Mouse (Mus musculus) kidney, adult 18-20 months (tissue): Measurements from ENCODE around the gene Asic1.

Source experiments
- DNase-seq: peaks from one replicate; pipeline ENCODE4 v3.0.0; 2021

Gene Asic1

DNA sequence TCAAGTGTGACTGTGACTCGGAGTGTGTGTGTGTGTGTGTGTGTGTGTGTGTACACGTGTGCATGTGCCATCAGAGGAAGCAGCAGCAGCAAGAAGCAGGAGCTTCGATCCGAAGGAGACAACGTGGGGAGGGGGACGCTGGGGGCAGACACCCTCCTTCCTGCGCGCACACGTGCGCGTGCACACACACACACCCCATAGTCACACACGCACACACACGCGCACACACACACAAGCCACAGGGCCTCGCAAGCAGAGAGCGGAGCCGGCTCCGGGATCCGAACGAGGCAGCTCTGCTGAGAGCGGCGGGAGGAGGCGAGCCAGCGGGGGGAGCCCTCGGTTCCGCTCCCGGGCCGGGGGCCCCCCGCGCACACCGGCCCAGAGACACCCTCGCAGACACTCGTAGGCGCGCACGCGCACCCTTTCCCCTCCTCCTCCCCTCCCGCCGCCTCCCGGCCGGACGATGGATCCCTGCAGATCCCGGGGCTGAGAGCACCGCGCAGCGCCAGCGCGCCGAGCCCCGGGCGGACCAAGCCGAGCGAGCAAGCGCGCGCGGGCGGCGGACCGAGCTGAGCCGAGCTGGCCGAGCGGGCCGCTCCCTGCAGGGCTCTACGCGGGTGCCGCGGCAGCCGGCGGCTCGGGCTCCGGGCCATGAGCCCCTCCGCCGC lies at the start of gene Asic1:
Gene Asic1 (plus strand): TSS at position 215 of the 668 bp plus-strand sequence.
- peak; percentile 66 for DNase-seq

DNA sequence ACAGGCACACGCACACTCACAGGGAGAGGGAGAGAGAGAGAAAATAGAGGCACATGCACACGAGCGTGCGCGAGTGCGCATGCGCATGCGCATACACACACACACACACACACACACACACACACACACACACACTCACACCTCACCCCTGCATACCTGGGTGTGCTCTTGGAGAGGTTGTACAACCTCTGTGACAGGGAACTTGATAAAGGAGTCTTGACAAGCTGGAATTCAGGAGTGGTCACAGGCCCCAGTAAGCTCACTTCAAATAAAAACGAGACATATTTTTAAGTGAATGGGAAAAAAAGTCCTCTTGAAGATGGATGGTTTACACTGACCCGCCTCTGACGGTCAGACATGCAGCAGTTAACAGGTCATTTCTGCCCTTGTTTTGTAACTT lies 48.1 kb upstream of the Asic1 start:
- no peak for DNase-seq

DNA sequence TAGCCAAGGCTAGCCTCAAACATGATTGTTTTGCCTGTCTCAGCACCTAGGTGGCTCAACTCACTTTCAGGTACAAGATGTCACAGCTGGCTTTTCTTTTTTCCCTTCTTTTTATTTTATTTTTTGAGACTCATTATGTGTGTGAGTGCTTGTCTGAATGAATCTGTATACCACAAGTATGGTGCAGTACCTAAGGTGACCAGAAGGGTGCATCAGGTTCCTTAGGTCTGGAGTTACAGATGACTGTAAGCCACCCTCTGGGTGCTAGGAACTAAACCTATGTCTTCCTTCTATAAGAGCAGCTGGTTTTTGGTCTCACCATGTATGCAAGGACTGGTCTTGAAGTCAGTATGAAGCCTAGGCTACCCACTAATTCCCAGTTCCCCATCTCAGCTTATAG lies 38.5 kb upstream of the Asic1 start:
- no peak for DNase-seq

DNA sequence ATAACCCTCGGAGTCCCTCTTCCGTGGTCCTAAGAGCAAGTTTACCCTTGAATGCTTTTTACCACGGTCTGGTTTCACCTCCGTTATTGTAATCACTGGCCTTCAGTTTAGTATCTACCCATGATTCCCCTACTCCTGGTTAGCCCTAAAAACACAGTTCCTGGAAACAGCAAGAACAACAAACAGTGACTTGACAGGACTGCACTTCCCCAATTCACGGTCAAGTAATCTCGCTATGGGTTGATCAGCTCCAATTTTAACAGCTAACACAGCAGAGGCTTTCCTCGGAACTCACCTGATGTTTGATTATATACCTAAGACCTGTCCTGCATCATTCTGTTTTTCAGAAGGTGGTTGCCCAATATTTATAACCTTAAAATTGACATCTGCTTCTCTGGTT lies 35.5 kb upstream of the Asic1 start:
- DNase-seq: no peak

DNA sequence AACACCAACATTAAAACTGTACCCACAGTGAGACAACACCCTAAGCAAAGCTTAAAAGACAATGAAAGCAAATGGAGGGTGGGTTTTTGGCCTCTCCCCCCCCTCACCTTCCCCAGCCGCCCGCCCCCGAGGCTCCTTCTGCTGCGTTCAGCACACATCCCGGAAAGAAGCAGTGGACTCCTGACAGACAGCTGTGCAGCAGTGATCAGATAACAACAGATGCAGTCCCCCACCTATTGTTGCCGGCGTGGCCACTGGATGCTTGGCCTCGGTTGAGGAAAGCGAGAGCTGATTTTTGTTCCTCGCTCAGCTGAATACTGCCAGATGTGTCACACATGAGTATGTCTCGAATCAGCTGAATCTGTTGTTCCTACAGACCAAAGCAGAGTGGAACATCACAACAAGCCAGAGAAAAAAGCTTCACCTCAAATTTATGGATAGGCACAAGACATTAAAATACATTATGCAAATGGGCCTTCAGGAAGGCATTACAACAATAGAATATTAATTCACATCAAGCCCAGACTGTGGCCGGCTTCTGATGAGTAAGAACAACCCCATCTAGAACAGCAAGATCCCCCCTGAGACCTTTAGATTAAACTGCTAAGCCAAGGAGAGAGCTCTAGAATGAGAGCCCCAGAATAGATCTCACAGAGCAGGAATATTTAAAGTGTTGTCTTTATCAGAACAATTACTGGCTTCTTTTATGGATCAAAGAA lies 32.6 kb upstream of the Asic1 start:
- DNase-seq: no peak

DNA sequence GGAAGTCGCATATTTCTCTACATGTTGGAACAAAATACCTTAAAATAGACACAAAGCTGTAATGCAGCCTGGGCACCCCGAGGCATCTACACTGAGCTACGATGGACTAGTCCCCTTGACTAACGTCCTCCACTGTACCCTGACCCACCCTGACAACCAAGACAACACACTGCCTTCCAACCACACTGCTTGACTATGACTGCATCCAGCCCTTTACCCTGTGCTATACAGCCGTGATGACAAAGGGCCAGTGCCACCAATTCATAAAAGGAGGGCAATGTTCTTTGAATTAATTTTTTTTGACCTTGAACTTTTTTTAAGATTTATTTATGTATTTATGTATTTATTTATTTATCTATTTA lies 32.1 kb upstream of the Asic1 start:
- DNase-seq: no peak

DNA sequence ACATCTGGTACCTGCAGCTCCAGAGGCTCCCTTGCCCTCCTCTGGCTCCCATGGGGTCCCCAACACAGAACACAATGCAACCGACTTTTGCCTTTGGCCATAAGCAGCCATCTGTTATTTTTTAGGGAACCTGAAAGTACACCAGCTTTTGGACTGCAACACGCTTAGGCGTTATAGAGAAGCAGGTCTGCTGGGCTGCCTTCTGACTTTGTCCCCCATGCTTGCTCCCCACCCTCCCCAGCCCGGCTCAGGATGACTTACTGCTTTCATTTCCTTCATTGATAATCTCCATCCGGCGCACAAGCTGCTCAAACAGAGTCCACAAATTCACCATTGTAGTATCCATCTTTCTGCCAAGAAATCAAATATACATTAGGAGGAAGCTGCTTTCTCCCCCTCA lies 27.5 kb upstream of the Asic1 start:
- DNase-seq: no peak

DNA sequence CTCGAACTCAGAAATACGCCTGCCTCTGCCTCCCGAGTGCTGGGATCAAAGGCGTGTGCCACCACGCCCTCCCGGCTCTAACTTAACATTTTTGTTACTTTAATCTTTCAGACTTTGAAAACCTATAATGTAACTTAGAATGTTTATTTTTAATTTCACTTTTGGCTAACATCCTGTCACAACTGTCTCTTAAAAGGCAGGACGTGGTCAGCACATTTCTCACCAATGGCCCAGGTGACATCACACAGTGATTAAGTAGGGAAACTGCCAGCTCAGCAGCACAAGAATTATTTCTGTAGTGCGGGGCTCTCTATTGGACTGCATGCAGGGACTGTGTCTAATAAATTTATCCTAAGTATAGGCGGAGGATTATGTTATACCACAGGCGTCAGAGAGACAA lies 26.3 kb upstream of the Asic1 start:
- no peak for DNase-seq

DNA sequence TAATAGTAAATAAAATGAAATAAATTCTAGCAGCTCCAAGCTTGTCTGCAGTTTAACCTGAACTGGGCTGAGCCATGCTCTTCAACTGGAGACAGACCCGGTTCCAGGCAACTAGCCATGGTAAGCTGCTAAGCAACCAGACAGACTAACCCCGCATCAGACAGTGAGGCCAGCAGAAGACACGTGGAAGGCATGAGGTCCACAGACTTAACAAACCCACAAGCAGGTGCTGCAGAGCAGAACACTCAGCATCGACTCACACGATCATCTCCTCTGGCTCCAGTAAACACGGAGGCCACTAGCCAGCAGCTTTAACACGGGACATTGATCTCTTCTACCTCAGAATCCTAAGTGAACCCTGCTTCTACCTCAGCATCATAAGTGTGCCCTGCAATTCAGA lies 25.4 kb upstream of the Asic1 start:
- DNase-seq: no peak

DNA sequence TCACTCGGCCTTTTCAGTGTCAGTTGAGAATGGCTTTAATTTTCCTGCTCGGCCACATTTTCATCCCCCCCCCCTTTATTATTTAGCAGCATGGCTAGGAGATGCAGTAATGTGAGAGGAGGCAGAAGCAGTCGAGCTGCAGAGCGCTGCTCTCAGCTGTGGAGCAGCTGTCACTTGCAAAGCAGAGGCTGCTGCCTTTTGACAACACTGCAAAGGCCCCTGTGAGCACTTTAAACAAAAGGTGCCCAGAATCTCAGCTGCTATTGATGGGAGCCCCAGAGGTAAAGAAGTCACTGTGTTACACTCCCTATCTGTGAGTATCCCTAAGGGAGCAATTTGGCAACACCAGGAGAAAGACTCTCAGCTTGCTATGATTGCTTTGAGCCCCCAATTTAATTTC lies 21.8 kb upstream of the Asic1 start:
- DNase-seq: no peak

DNA sequence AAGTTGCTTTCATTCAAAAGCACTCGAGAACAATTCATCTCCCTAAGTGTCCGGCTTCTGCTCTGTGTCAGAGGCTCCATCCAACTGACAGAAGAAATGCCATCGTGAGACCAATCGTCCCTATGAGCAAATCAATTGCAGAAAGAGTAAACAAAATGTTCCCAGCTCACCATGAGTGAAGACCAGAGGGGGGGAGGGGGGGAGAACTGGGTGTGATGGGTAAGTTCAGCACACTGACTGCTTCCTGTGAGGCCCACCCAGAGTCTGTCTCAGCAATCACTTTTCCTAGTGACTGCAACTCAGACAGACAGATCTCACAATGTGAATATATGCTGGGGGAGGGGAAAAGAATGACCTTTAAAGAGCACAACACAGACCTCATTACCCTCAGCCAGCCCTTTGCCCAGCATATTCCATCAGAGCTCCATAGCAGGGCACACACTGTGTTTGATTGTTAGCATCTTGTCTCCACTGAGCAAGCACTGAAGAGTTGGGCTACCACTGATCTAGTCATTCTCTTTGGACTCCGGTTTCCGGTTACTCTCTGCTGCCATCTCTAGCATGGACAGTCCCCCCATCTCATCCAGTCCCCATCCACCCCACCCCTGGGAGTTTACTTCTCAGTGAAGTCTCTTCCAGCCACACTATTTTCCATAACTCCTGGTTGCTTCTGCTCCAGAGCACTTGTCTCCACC lies 21.0 kb upstream of the Asic1 start:
- DNase-seq: no peak

DNA sequence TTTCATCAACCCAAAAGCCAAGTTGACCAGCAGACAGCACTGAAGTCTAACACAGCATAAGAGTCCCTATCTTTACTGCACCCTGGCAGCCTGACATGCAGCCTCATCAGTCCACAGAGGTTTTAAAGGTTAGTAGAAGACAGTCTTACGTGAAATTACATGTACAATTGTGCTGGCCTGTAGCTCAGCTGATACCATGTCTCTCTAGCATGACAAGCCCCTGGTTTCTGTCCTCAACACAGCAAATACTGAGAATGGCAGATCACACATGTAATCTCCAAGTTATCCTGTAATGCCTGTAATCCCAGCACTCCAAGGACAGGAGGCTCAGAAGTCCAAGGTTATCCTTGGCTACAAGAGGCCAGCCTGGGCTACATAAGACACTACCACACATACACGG lies 19.9 kb upstream of the Asic1 start:
- no peak for DNase-seq

DNA sequence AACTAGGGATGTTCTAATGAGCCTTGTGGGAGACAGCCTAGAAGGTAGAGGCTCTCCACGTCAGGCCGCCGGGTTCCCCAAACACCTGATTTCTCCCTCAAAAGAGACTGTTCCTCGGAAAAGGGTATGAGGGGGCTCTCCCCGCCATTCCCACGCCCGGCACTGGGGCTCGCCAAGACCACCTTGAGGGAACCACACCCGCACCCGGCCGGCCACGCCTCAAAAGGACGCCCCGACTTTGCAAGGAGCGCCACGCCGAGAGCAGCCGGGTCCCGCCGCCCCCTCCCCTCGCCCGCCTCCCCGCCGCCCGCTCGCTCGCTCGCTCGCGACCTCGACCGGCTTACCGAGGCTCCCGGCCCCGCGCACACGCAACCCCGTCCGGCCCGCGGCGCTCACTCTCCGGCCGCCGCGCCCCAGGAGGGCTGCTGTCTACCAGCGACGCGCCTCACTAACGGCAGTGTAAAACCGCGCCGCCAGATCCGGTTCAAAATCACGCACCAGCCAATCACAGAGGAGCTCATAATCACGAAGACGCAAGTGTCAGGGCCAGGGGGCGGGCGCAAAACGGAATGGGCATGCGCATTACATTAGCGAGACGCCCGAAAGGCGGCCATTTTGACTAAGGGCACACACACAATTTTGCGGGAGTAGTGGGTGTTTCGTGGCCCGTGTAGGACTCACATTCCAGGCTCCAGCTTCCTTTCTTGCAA lies 18.9 kb upstream of the Asic1 start, which contains the start of gene Racgap1:
Gene Racgap1 (minus strand): TSS at position 494 of the 710 bp plus-strand sequence.
- DNase-seq: peak; percentile 98

DNA sequence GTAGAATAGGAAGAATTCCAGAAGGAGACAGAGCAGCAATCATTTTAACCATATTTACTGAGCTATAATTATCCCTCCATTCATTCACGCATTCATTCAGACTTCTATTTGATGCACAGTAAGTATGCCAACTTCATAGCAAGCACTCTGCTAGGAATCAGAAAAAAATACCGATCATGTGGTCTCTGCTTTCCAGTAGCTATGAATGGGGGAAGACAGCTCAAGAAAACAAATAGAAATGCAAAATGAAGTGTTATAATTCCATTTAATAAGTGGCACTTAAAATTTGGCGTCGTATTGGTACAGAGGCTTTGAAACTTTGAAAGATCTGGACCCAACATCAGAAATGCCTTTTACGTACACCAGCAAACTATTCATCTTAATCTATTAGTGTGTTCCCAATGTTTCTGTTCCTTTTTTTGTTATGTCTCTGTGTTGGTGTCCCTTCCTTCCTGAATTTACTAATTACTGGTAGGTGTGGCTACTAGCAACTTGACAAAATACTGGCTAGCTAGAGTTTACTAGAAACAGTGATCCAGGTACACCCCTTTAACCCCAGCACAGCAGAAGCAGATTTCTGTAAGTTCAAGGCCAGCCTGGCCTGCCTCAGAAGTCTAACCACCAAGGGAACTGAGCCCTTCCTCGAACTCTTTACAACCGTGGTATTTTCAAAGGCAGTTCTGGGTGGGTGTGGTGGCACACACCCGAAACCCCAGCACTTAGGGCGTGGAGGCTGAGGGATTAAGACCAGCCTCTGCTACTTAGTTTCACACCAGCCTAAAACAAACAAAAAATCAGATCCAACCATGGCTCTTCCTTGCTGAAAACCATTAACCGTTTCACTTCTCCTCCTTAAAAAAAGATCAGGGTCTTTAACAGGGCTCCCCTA lies 17.9 kb upstream of the Asic1 start:
- no peak for DNase-seq

DNA sequence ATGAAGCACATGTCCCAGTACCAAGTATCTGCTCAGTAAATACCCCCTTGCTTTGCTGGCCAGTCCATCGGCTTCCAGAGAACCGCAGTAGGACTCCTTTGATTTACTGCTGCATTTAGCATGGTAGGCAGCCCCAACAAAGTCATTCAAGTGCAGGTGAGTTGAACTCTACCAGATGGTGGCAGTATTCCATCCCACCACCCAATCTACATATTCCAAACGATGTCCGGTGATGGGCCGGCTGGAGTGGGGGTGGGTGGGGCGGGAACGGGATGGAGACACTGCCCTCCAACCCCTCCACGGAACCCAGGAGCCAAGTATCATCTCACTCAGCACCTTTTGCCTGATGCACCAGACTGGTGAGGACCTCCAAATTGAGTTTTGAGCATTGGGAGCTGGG lies 16.9 kb upstream of the Asic1 start:
- no peak for DNase-seq

DNA sequence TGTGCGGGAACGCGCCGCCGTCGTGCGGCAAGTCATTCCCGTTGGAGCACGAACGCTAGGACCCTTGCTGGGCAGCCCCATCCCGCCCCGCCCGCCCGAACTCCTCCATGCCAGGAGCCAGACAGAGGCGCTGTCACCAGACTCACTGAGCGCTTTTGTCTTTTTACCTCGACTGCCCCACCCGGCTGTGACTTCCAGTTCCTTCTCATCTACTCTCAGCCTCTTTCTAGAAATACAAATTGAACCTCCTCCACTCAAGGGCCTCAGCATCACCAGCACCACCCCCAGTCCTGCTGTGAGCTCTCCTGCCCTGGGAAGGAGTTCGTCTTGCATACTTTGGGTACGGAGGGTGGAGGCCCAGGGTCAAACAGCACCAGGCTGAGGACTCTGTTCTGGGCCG lies 16.3 kb upstream of the Asic1 start:
- no peak for DNase-seq

DNA sequence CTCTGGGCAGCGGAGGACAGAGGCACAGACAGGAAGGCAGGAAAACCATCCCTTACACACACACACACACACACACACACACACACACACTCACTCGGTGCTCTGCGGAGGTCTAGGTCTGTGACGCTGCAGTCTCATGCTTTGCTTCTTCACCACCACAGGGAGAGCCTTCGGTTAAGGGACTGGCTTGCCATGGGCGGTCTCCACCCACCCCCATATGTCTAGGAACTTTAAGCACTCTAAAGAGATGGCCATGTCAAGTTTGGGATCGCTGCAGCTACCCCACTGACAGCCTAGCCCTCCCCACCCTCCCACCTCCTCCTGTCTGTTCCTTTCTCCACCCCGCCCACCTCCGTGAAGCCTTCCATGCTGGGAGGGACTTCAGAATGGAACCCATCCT lies 14.2 kb upstream of the Asic1 start:
- DNase-seq: no peak

DNA sequence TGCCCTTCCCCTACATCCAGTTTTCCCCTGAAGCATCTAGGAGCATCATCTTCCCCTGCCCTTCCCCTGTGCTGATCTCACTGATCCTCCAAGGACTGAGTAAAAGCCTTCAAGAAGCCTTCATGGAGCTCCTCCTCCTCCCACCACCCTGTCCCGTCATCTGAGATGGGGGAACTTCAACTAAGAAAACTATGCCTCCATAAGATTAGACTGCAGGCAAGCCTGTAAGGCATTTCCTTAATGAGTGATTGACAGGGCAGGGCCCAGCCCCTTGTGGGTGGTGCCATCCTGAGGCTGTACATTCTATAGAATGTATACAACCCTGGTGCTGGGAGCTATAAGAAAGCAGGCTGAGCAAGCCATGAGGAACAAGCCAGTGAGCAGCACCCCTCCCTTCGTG lies 11.7 kb upstream of the Asic1 start:
- no peak for DNase-seq

DNA sequence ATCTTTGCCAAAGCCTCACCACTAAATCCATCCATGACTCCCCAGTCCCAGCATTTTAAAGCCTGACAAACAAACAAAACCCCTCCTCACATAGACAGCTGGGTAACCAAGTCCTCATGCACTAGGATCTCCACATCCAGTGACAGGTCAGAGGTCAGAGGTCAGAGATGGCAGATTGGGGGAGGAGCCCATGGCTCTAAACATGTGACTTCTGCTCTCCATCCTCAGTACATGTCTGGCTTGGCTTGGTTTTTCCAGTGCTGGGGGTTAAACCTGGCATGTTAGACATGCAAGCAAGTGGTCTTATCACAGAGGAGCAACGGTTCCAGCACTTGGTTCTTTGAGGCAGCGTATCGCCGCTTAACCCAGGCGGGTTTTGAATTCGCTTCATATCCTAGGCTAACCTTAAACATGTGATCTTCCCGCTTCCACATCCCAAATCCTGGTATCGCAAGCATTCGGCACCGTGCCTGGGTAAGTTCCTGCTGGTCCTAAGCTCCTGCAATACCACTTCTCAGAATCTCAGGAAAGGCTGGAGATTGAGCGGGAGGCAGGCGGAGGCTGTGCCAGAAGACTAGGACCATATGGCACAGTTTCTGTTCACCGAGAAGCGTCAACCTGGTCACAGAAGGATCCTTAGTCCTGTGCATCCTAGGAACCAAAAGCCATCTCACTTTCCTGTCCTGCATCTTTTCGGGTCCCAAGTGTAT lies 8.9 kb upstream of the Asic1 start:
- no peak for DNase-seq

DNA sequence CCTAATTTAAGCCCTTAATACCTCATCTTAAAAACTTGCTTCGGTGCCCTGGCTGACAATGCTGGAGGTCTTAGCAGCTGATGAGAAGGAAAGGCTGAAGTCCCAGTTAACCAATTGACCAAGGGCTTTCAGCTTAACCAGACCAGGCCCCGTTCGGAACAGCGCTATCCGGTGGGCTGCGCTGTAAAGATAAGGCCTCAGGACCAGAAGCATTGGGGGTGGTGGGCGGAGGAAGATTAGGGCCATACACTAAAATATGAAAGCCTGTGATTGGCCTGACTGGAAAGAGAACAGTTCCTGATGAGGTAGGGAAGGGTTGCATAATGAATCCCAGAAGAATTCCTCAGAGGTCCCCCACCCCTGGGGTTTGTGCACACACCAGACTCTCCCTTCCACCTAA lies 7.8 kb upstream of the Asic1 start:
- no peak for DNase-seq

DNA sequence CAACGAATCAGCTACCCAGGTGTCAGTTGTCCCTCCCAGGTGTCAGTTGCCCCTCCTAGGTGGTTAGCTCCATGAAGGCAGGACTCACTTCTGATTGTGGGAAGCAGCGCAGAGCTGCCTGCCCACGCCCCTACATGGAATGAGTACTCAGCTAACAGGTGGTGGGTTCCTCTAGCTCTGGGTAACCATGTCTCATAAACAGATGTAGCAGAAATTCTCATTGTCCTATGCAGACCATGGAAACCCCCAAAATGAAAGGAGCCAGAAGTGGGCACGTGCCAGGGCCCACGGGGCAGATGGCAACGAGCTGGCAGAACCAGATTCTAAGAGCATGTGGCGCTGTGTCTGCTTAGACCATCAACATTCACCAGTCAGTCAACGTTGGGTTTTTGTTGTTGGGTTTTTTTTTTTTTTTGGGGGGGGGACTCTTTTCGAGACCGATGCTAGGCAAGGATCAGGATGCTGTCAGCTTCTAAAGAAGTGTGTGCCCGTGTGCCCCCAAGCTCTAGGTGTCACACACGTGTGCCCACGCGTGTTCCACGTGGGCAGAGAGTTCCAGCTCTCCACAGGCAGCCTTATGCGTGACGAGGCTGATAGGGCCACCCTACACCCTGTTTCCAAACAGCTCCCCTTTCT lies 6.1 kb upstream of the Asic1 start:
- DNase-seq: no peak
